Mouse (Mus musculus) liver, adult 2 months (tissue): ENCODE results near the gene Abr.

ENCODE experiments used
- CTCF ChIP-seq: fragments of 200-500 bp; IDR thresholded peaks from 2 replicates; pipeline ENCODE4 v1.5.1; 2011; ENCODE audit warnings: low read depth, low read length, control low read depth
- POLR2A ChIP-seq: fragments of 200-500 bp; IDR thresholded peaks from 2 replicates; pipeline ENCODE4 v1.6.1; 2011; ENCODE audit warnings: low read length, control low read depth; ENCODE audit not compliant: insufficient read depth; ENCODE audit errors: extremely low read depth

- TF ChIP-seq CTCF (no peak), POLR2A (no peak)
Measured at GRCm38 (mm10) chr11:76467073-76467472, 155.0 kb downstream of the Abr start.
